Mouse (Mus musculus): ENCODE results near the gene Smad3.
A peak's percentile ranks its signal among the peaks of the same experiment; 100 is the strongest.

Gene Smad3

GRCm38 (mm10) chr9:63772452-63772851 is 14.7 kb upstream of the Smad3 start:
- no peak for DNase-seq (ENCODE audit: low read depth, low spot score)

DNA sequence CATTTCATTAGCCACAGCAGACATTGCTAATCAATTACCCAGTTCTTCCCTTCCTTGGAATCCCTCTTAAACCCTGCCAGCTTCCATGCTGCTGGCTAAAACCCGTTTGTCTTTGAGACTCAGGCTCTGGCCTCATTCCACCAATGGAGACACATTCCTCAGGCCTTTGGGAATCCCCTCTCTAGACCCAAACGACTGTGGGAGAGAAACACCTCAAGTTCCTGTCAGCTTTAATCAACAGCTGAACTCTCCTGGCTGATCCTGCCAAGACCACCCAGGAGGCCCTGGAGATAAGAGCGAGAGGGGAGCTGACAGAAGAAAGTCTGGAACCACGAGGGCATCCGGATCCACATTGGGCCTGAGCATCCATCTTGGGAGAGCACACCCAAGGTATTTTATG is 13.9 kb upstream of the Smad3 start:
- DNase-seq (ENCODE audit: low read depth, low spot score), result no peak

- DNase-seq (ENCODE audit: low read depth, low spot score), result no peak
Measured at GRCm38 (mm10) chr9:63761367-63762094, 3.7 kb upstream of the Smad3 start.

DNA sequence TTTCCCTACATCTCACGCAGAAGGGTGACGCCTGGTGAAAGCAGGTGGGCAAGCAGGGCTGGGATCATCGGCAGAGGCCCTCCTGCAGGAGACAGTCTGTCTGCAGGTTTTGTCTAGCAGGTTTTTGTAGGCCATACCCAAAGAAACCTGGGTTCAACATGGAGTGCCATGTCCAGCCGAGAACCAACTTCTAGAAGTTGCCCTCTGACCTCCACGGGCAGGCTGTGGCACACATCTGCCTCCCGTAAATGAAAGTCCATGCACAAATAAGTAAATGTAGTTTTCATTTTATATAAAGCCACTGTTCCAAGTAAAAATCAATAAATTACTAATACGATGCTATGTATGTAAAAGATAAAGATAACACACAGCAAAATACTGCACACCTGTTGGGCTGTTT is 3.0 kb upstream of the Smad3 start:
- DNase-seq (ENCODE audit: low read depth, low spot score), result no peak

GRCm38 (mm10) chr9:63759973-63760722 is 2.4 kb upstream of the Smad3 start:
- no peak for DNase-seq (ENCODE audit: low read depth, low spot score)

- DNase-seq (ENCODE audit: low read depth, low spot score), result peak; percentile 68
Measured at GRCm38 (mm10) chr9:63758641-63759391, 1.0 kb upstream of the Smad3 start.

- DNase-seq (ENCODE audit: low read depth, low spot score), result no peak
Measured at GRCm38 (mm10) chr9:63757462-63757772, 377 bp downstream of the Smad3 start.

- peak; percentile 77 for DNase-seq (ENCODE audit: low read depth, low spot score)
Measured at GRCm38 (mm10) chr9:63756581-63757461, 973 bp downstream of the Smad3 start.

GRCm38 (mm10) chr9:63755671-63756543 is 1.9 kb downstream of the Smad3 start:
- no peak for DNase-seq (ENCODE audit: low read depth, low spot score)

DNA sequence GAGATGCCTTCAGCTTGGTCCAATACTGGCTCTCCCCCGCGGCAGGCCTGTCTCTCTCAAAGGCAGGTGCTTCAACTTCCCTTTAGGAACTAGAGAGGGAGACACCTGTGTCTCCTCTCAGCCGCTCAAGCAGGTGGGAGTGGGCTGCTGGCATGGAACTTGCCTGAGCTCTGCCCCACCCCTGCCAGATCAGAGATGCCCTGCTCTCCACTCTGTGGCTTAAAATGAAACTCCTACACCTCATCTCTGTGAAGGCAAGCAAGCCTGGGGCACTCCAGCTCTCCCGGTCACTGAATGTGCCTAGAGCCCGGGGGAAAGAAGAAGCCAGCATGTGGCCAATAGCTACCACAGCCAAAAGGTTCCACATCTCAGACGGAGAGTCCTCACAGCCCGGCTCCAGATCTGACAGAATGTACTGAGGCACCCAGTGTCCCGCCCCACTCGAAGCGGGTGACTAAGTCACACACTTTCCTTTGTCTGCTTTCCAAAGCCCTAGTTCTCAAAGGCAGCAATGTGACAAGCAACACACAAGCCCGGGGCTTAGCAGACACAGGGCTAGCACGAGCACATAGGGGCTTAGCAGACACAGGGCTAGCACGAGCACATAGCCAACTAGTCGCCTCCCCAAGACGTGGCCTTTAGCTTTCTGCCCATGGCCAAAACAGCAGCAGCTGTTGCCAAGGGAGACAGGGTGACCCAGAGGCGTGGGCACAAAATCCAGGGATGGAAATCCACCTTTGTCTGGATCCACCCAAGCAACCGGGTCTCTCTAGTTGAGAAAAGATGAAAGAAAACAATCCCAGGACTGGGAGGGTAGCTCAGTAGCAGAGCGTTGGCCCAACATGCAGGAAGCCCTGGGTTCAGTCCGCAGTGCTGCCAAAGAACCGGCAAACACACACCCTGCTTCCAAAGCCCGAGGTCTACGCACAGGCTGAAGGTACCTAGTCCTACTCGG is 3.0 kb downstream of the Smad3 start:
- DNase-seq (ENCODE audit: low read depth, low spot score), result no peak

- no peak for DNase-seq (ENCODE audit: low read depth, low spot score)
Measured at GRCm38 (mm10) chr9:63754039-63754438, 3.8 kb downstream of the Smad3 start.

- no peak for DNase-seq (ENCODE audit: low read depth, low spot score)
Measured at GRCm38 (mm10) chr9:63753359-63753758, 4.4 kb downstream of the Smad3 start.

DNA sequence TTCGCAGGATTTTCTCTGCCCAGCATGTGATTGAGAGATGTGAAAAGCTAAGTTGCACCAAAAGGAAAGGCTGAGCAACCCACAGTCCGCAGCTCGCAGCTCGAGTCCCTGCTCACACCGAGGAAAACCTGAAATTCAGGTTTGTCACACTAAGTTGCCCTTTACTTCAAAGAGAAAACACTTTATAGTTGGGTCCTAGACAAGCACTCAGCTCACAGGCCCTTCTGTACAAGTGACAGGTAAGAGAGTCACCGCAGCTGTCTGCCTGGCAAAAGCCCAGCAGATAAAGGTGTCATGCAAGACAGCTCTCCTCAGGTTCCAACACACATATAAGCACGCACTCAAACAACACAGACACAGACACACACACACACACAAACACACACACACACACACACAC is 5.2 kb downstream of the Smad3 start:
- DNase-seq (ENCODE audit: low read depth, low spot score), result no peak

DNA sequence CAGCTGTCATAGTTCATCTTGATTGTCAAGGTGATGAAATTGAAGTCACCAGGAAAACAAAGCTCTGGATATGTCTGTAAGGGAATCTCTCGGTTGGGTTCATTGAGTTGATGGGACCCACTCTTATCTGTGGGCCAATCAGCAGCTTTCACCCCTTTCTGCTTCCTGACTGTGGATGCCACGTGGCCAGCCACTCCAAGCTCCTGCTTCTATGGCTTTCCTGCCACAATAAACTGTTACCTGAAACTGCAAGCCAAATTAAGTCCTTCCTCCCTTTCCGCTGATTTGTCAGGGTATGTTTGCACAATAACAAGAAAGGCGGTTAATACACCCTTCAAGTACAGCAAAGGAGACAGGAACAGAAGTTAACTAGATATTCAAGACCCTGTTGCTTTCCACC is 6.5 kb downstream of the Smad3 start:
- DNase-seq (ENCODE audit: low read depth, low spot score), result no peak

DNA sequence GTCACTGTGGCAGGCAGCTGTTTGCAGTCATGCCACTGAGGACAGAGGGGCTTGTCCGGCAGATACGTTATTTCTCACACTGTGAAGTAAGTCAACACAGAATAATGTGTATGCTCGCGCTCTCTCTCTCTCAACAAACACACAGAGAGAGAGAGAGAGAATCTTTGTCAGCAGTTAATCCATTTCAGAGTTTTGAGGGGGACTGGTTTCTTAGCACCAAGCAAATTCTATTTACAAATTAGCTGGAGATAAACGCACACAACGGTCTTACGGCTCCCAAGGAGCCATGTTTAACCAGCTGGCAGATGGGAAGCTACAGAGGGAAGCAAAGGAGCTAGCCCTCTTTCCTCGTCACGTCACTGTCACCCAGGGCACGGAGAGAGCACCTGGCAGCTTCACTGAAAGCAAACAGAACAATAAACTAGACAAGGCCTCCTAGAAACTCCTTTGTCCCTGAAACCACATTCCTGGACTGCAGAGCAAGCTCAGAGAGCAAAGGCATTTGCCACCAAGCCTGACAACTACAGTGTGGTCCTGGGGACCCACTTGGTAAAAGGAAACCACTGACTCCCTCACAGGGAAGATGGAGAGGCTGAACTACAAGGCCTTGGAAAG is 7.3 kb downstream of the Smad3 start:
- no peak for DNase-seq (ENCODE audit: low read depth, low spot score)

DNA sequence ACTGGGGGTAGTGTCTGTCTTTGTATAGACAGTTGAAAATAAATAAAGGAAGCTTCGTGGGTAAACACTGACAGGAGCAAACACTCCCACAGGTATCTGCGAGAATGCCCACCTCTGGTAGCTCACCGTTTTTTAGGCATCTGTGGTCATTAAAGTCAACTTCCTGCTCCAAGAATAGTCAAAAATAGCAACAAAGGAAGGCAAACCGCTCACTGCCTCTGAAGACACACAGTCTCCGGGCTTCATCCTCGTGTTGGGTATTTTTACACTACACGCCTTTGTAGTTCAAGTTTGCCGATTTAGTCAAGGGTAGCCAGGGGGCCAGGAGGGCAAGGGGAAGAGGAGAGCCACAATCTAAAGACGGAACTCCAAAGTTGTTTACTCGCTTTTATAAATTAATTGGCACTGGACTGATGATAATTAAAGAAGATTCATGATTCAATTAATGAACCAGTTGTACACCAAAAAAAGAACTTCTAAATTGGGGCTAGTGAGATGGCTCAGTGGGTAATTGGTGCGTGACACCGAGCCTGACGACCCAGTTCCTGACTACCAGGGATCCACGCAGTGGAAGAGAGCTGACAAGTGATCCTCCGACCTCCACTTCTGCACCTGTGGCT is 8.4 kb downstream of the Smad3 start:
- DNase-seq (ENCODE audit: low read depth, low spot score), result no peak

- DNase-seq (ENCODE audit: low read depth, low spot score), result no peak
Measured at GRCm38 (mm10) chr9:63747645-63748295, 10.0 kb downstream of the Smad3 start.

DNA sequence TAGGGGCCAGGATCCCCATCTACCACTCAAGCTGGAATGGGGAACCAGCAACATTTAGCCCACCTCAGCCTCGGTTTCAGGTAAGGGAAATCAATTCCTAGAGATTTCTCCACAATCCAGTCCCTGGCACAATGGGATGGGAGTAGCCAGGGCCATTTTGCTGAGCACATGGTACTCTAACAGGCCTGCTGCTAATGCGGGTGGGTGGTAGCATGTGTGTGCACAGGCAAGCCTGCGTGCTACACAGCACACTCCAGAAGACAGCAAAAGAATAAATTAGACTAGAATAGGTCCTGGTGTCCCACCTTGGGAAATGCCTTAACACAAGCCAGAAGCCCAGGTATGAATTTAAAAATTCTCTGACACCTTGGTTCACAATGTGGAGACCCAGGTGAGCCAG is 10.8 kb downstream of the Smad3 start:
- no peak for DNase-seq (ENCODE audit: low read depth, low spot score)

Data from mesoderm, embryonic 11.5 days (tissue).